Mouse (Mus musculus) megakaryocyte, embryonic 14.5 days (primary cell): ENCODE results near the gene Glo1. TPM values are rescaled to one million over a fixed set of nuclear protein-coding genes. Genes with fewer than 3 reads are reported as not detected.
"Not testable (repeated sequence)": the region's sequence is repeated elsewhere in the genome, so short reads cannot be mapped to it uniquely, and the experiment has no call there.

ENCODE experiments used
- H3K27me3 ChIP-seq: replicated peaks from 2 replicates; pipeline ENCODE3; 2012; ENCODE audit warnings: inconsistent platforms
- H3K36me3 ChIP-seq: replicated peaks from 2 replicates; pipeline ENCODE3; 2012; ENCODE audit warnings: low read length, inconsistent platforms, mixed read lengths
- H3K4me1 ChIP-seq: 2 replicates; pipeline ENCODE4 v1.6.1; 2012; ENCODE audit warnings: inconsistent platforms
- H3K4me3 ChIP-seq: replicated peaks from 2 replicates; pipeline ENCODE3; 2012; ENCODE audit warnings: moderate library complexity, mild to moderate bottlenecking, inconsistent platforms
- H3K9me3 ChIP-seq: 2 replicates; pipeline ENCODE4 v1.6.1; 2012; ENCODE audit warnings: inconsistent platforms
- FLI1 ChIP-seq: IDR thresholded peaks from 2 replicates; pipeline ENCODE4 v1.6.1; 2012; ENCODE audit warnings: low read length, inconsistent platforms, mixed read lengths
- GATA1 ChIP-seq: IDR thresholded peaks from 3 replicates; pipeline ENCODE4 v1.6.1; 2012; ENCODE audit warnings: mixed read lengths, low read length, inconsistent platforms, borderline replicate concordance
- polyA plus RNA-seq: library from polyadenylated mRNA; stranded (reverse); fragments of >175 nt; gene quantifications from 2 replicates; pipeline ENCODE4 v1.2.3, GENCODE M21; 2012; ENCODE audit warnings: low replicate concordance; ENCODE audit not compliant: insufficient read depth

Glo1 gene
- polyA plus RNA-seq = 0.65 and 21.7 TPM in 2 replicates

DNA sequence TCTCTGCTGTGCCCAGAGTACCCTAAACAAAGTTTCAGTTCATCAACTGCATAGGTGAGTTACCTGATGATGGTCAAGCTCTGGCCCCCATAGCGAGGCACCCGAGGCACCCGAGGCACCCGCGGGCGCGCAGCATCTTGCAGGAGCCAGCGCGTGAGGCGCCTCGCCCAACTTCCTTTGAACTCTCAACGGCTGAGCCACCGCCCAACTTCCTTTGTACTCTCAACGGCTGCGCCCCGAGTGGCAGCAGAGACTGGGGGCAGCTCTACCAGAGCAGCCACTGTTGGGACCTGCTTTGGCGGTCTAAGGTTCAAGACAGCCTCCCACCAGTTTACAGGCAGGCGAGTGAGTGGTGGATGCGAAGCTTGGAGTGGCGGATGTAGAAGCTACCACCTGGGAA is at the start of gene Glo1:
Gene Glo1 (minus strand): TSS at position 153 of the 400 bp plus-strand sequence.
- not testable (repeated sequence) for H3K36me3 ChIP-seq, H3K4me3 ChIP-seq
- peaks cover 16% of the 10 kb centered on the region for H3K9me3 ChIP-seq

GRCm38 (mm10) chr17:30675021-30675740 is 48.5 kb upstream of the Glo1 start:
- Histone ChIP-seq H3K4me3 (no peak overlapping the region), H3K27me3 (peaks cover 2% of the 10 kb centered on the region), H3K4me1 (no peaks in the 10 kb centered on the region), H3K9me3 (peaks cover 60% of the 10 kb centered on the region), H3K36me3 (no peaks in the 10 kb centered on the region)
- no peak for TF ChIP-seq GATA1
- no peak for TF ChIP-seq FLI1

More for the DNA sequence above, at the start of gene Glo1:
- not testable (repeated sequence) for H3K4me1 ChIP-seq, H3K27me3 ChIP-seq

- Histone ChIP-seq H3K27me3 (peaks cover 2% of the 10 kb centered on the region), H3K9me3 (peaks cover 55% of the 10 kb centered on the region), H3K36me3 (no peaks in the 10 kb centered on the region), H3K4me1 (no peaks in the 10 kb centered on the region), H3K4me3 (no peak overlapping the region)
- TF ChIP-seq GATA1 (no peak), FLI1 (no peak)
Measured at GRCm38 (mm10) chr17:30673023-30673422, 46.4 kb upstream of the Glo1 start.

DNA sequence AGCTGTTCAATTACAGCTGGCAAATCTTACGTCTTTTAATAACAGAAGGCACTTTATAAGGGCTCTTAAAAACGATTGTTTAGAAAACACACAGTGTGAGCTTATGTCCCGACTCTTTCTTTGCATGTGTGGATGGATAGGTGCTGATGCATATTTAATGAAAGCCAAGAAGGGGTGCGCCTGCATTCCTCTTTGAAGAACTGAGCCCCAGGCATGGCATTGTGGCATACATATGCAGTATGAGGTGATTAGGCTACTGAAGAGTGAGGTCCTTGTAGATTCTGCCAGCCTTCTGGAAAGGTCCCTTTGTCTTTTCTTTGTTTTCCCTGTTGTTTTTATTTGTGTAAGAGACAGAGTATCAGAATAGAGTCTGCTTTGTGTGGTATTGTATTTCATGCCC is 45.9 kb upstream of the Glo1 start:
- H3K4me1 ChIP-seq = no peaks in the 10 kb centered on the region
- peaks cover 2% of the 10 kb centered on the region for H3K27me3 ChIP-seq
- H3K4me3 ChIP-seq = no peak overlapping the region
- no peak for TF ChIP-seq FLI1
- TF ChIP-seq GATA1 = no peak
- H3K9me3 ChIP-seq = peaks cover 55% of the 10 kb centered on the region
- no peaks in the 10 kb centered on the region for H3K36me3 ChIP-seq

DNA sequence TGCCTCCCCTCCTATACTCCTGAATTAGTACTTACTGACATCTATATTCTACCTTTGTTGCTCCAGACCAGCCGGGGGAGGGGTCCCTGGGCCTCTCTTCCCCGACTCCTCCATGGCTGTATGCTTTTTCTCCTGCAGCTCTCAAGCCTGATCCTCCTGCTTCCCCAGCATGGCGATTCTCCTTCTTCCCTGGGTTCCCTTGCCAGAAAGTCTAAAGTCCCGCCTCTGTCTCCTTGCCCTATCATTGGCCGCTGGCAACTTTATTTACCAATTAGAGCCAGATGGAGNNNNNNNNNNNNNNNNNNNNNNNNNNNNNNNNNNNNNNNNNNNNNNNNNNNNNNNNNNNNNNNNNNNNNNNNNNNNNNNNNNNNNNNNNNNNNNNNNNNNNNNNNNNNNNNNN is 38.2 kb upstream of the Glo1 start:
- TF ChIP-seq GATA1 (no peak), FLI1 (no peak)
- peaks cover 2% of the 10 kb centered on the region for H3K27me3 ChIP-seq
- H3K4me3 ChIP-seq = no peak overlapping the region
- H3K4me1 ChIP-seq = no peaks in the 10 kb centered on the region
- peaks cover 30% of the 10 kb centered on the region for H3K9me3 ChIP-seq
- H3K36me3 ChIP-seq = no peaks in the 10 kb centered on the region

DNA sequence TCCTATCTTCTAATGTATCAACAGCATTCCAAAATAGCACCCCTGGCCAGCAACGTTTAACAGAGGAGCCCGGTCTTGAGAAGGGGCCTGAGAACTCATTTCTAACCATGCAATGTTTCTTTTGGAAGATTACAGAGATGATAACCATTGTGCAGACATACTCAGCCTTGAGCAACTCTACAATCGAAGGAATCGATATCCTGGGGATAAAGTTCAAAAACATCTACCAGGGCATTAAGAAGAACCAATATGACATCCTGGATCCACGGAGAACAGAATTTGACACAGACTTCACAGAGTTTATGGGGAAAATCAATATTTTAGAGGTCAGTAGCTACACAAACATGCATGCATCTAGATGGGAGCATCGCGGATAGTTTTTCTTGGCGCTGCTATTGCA is 36.5 kb upstream of the Glo1 start:
- Histone ChIP-seq H3K9me3 (peaks cover 31% of the 10 kb centered on the region), H3K4me1 (no peaks in the 10 kb centered on the region), H3K27me3 (peaks cover 2% of the 10 kb centered on the region), H3K36me3 (no peaks in the 10 kb centered on the region), H3K4me3 (no peak overlapping the region)
- no peak for TF ChIP-seq GATA1

DNA sequence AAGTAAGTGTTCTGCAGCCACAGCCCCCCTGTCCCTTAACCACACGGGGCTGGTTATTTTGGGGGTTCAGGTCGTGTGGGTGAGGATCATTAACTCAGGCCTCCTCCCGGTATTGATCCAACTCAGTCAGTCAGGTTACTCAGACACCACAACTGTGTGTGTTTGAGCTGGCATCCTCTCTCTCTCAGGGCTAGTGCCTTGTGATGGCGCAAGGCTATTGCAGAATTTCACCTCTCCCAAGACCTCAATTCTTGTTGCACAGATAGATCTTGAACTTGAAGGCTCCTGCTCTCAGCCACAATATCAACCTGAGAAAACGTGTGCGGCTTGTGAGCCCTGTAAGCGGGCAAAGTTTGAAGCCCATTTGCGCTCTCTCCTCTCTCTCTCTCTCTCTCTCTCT is 35.5 kb upstream of the Glo1 start:
- H3K4me3 ChIP-seq = no peak overlapping the region
- H3K27me3 ChIP-seq = peaks cover 2% of the 10 kb centered on the region
- H3K9me3 ChIP-seq = peaks cover 25% of the 10 kb centered on the region
- no peaks in the 10 kb centered on the region for H3K36me3 ChIP-seq
- no peaks in the 10 kb centered on the region for H3K4me1 ChIP-seq
- no peak for TF ChIP-seq GATA1
- no peak for TF ChIP-seq FLI1

DNA sequence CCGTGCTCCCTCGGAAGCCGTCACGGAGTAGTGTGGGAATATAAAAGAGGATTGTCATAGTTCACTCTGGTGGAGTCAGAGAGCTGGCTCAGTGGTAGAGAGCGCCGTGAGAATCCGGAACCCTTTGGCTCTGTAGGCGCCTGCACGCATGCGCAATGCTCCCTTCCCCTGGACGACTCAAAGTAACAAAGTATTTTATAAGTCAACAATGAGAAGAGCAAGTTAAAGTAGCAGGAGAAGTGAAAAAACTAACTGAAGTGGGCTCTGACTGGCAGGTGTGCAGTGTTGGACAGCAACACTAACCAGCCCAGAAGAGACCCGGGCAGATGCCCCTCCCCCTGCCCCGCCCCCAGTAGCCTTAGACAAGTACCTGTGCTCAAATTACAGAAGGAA is 31.5 kb upstream of the Glo1 start:
- H3K36me3 ChIP-seq = no peaks in the 10 kb centered on the region

GRCm38 (mm10) chr17:30657530-30658151 is 31.0 kb upstream of the Glo1 start:
- H3K4me1 ChIP-seq = no peaks in the 10 kb centered on the region
- peaks cover 2% of the 10 kb centered on the region for H3K27me3 ChIP-seq
- no peak for TF ChIP-seq FLI1
- peak overlapping the region; percentile 74 for H3K4me3 ChIP-seq
- no peaks in the 10 kb centered on the region for H3K36me3 ChIP-seq
- H3K9me3 ChIP-seq = peaks cover 38% of the 10 kb centered on the region

More for the DNA sequence above, 31.5 kb upstream of the Glo1 start:
- H3K4me1 ChIP-seq = no peaks in the 10 kb centered on the region
- H3K27me3 ChIP-seq = peaks cover 2% of the 10 kb centered on the region
- H3K9me3 ChIP-seq = peaks cover 33% of the 10 kb centered on the region
- TF ChIP-seq GATA1 (no peak), FLI1 (no peak)
- H3K4me3 ChIP-seq = peak overlapping the region; percentile 74

DNA sequence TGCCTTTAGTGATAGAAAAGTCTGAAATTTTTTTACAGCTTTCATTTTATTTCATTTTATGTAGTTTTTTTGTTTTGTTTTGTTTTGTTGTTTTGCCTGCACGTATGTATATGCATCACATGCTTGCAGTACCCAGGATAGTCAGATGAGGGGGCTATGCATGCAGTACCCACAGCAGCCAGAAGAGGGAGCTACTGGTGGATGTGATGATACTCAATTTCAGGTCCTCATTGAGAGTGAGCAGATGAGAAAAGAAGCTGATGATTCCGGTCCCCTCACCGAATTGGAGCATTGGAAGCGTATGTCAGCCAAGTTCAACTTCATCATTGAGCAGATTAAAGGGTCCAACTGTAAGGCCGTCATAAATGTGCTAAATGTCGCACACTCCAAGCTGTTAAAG is 26.3 kb upstream of the Glo1 start:
- Histone ChIP-seq H3K36me3 (no peaks in the 10 kb centered on the region), H3K4me3 (no peak overlapping the region), H3K27me3 (no peaks in the 10 kb centered on the region), H3K9me3 (peaks cover 68% of the 10 kb centered on the region), H3K4me1 (no peaks in the 10 kb centered on the region)
- TF ChIP-seq GATA1 (no peak), FLI1 (no peak)
